Mouse (Mus musculus) thymus, postnatal 14 days (tissue): ENCODE measurements around the gene Lmo3.

Experiments
- DNase-seq: peaks from one replicate; pipeline ENCODE4 v3.0.0; 2021

Gene Lmo3

GRCm38 (mm10) chr6:138422671-138423321 lies 159.0 kb downstream of the Lmo3 start:
- DNase-seq: no peak

DNA sequence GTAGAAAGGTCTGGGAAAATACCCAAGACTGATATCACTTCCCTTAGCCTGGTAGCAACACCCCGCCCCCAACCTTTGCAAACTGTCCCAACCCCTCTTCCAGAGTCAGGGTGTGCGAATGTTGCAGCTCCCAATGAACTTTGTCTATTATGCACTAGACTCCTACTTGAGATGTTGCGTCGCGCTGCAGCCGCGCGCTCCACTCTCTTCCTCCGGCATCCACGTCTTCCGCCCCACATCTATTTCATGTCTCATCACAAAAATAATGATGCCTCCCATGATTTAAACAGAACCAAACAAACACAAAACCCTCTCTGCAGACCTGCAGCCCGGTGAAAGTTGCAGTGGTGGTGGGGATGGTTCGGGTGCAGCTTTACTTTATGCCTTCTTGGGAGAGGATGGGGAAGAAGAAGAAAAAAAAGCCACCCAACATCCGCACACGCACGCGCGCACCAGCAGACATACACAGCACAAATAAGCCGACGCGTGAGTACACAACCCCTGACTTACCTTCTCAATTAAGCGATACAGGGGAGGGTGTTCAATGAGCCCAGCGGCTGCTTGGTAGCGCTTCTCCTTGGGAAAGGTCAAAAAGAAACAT lies 159.7 kb downstream of the Lmo3 start:
- no peak for DNase-seq

GRCm38 (mm10) chr6:138421191-138421613 lies 160.6 kb downstream of the Lmo3 start:
- DNase-seq: no peak

DNA sequence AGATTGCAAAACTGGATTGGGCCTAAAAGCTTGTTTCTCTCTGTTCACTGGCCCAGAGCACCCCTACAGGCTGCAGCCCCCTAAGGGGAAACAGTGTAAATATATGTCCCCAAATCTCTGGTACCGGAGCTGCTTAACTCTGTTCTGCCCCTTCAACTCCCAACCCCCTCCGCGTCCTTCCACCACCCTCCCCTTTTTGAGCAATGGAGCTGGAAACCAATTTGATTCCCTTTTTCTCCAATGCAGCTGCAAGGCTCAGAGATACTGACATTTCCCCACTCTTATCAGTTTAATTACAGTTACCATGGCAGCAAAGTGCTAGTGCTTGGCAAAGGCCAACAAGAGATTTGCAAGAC lies 161.3 kb downstream of the Lmo3 start:
- no peak for DNase-seq

DNA sequence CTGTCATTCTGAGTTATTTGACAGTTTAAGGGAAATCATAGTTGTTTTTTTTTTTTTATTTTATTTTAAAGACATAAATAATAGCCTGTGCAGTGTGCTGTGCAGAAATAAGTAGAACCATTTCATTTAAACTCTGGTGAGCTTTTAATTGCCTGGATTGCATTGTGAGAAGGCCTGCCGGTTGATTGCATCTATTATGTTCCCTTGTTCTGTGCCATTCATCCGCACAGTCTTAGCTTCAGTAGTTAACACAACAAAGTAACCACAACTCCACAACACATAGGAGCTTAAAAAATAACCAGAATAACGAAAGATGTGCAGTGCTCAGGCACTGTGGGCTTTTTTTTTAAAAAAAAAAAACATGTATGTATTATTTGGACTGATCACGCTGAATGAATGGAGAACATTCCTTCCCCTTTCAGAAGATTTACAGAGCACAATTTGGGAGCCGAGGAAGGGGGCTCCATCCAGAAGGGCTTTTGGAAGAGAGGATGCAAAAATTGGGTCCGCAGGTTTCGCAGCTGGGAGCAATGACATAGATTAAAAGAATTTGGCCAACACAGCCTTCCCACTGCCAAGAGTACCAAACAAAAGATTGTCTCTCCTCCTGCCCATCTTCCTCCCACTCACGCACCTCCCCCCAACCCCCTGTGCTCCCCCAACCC lies 161.8 kb downstream of the Lmo3 start:
- no peak for DNase-seq

- DNase-seq: no peak
Observed at GRCm38 (mm10) chr6:138412075-138412474, 169.7 kb downstream of the Lmo3 start.

- no peak for DNase-seq
Observed at GRCm38 (mm10) chr6:138402031-138402430, 179.7 kb downstream of the Lmo3 start.

DNA sequence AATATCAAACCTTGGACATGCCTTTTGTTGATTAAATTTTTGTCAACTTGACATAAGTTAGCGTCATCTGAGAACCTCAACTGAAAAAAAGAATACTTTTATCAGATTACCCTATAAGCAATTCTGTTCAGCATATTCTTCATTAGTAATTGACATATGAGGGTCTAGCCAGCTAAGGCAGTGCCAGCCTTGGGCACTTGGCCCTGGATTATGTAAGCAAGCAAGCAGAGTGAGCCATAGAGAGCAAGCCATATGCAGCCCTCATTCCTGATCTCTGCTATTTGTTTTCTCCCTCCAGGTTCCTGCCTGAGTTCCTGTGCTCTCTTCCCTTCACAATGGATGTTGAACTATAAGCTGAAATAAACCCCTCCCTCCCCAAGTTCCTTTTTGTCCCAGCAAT lies 182.9 kb downstream of the Lmo3 start:
- DNase-seq: no peak

- DNase-seq: no peak
Observed at GRCm38 (mm10) chr6:138391085-138391484, 190.7 kb downstream of the Lmo3 start.

GRCm38 (mm10) chr6:138388168-138388936 lies 193.4 kb downstream of the Lmo3 start:
- DNase-seq: no peak

DNA sequence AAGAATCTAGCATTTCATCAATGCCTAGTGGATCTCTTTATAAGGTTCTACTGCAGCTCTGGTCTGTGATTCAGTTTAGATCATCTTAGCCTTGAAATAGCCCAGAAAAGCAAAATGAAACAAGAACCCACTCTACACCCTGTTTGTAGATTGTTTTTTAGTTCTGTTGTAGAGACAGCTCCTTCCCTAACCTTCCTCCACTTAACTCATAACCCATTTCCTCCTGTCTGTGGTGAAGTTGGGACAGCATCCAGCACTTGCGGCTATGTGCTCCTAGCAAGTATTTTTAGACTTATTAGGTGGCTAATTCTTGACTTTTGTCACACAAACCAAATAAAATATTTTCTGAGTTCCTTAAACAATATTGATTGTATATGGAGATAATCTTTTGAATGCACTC lies 198.6 kb downstream of the Lmo3 start:
- DNase-seq: no peak

- DNase-seq: no peak
Observed at GRCm38 (mm10) chr6:138371176-138371575, 210.6 kb downstream of the Lmo3 start.

- no peak for DNase-seq
Observed at GRCm38 (mm10) chr6:138364111-138364510, 217.7 kb downstream of the Lmo3 start.

- no peak for DNase-seq
Observed at GRCm38 (mm10) chr6:138350587-138351345, 231.0 kb downstream of the Lmo3 start.

GRCm38 (mm10) chr6:138346558-138346957 lies 235.2 kb downstream of the Lmo3 start:
- DNase-seq: no peak

DNA sequence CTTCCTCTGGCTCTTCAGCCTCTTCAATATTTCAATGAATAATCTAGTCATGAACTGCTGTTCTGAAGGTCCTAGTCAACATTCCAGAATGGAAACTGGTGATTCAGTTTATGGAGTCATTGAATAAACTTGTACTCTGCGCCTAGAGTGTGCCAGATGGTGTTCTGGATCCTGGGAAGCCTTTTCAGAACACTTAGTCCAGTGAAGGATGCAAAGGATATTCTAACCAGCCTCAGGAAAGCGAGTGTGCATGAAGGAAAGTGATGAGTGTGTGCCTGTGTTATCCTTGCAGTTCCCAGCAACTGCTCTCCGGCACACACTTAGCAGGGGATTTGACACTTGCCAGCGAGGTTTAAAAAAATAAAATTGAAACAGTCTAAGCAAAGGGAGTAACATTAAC lies 245.9 kb downstream of the Lmo3 start:
- DNase-seq: no peak

GRCm38 (mm10) chr6:138333991-138334390 lies 247.8 kb downstream of the Lmo3 start:
- DNase-seq: no peak

GRCm38 (mm10) chr6:138325744-138326400 lies 255.9 kb downstream of the Lmo3 start:
- no peak for DNase-seq

DNA sequence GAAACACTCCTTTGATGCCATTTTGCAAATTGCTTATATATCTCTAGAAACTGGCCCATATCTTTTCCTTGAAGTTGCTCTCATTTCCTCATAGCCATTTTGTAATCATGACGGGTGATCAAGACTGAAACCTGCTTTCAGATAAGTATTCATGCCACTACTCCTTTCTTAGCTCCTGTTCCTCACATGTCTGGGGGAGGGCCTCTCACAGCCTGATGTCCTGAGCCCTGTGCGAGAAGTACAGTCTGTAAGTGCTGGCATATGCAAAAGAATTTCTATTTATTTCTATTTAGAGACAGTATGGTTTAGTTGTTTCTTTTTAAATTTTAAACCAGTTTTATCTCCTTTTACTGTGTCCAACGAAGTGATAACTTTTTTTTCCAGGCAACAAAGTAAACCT lies 256.6 kb downstream of the Lmo3 start:
- no peak for DNase-seq

- no peak for DNase-seq
Observed at GRCm38 (mm10) chr6:138323325-138323724, 258.4 kb downstream of the Lmo3 start.

DNA sequence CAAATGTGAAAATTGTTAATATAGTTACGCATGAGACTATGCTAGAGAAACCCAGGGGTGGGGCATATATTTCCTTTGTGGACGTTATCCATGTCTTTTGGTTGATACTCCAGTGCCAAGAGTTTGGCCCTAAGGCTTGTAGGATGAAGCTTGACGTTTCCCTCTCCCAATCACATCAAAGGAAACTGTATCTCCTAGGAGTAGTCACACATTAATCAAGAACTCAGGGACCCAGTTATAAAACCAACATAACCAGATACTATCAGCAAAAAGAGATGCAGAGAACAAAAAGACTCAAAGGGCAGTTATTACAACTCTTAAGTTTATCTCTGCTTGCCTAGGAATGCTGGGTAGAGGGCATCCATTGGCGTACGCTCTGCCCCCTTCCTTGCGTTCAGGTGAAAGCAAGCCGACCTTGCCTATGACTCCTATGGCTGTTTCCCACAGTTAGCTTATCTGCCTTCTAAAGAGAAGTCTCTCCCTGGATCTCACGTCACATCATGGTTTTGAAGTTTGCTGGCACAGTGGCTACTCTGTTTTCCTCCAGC lies 261.5 kb downstream of the Lmo3 start:
- no peak for DNase-seq
